Mouse (Mus musculus) frontal cortex, postnatal 25 days (tissue): Measurements from ENCODE around the gene Ipp.

Experiments used
- DNase-seq, 2 experiments: peaks; one replicate each; pipeline ENCODE4 v3.0.0; 2022; ENCODE audit warnings: low spot score in 2 of 2

The Ipp gene

DNA sequence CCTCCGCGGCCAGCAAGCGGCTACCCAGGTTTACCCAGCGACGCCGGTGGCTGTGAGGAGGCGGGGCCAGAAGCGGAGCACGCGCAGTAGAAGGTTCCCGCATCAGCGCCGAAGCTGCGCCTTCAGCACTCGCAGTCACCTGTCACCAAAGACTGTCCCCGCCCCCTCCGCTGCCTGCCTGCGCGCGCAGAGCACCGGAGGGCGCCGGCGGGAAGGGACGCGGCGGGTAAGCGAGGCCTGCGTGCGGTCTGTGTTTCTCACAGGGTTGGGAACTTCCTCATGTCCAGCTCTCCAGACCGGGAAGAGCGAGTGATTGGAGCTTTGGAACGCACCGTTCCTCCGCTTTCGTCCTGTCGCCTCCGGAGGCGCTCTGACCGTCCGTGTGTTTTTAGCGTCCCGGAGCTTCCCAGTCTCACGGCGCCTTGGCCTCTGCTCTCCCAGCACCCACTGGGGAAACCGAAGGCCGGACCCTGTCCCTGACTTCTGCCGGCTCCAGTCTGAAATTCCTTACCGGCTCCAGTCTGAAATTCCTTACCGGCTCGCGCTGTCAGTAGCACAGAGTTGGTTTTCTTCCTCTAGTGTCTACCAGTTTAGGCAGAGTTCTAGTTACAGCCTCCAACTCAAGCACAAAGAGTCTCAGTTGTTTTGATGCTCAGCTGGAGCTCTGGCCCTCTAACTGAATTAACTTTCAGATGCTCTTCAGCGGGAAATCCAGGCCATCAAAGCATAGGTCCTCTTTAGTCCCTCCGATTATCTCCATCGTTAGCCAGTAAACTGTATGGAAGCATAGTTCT is at the start of gene Ipp:
TSS of gene Ipp (plus strand) at position 125 of the 794 bp plus-strand sequence.
- peak; percentile 87 to 90 for DNase-seq

DNA sequence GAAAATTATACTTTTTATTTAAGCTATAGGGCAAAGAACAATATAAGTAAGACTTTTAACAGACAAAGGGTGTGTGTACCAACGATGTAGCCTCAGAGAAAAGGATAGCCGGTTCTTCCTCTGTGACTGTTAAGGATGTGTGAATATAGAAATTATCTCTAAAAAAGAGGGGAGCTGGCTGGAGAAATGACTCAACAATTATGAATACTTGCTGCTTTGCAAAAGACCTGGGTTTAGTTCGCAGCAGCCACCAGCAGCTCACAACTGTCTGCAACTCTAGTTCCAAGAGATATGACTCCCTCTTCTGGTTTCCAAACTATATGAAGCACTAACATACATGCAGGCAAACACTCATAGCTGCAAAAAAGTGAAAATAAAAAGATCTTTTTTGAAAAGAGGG is 45.4 kb upstream of the Ipp start:
- DNase-seq: no peak

DNA sequence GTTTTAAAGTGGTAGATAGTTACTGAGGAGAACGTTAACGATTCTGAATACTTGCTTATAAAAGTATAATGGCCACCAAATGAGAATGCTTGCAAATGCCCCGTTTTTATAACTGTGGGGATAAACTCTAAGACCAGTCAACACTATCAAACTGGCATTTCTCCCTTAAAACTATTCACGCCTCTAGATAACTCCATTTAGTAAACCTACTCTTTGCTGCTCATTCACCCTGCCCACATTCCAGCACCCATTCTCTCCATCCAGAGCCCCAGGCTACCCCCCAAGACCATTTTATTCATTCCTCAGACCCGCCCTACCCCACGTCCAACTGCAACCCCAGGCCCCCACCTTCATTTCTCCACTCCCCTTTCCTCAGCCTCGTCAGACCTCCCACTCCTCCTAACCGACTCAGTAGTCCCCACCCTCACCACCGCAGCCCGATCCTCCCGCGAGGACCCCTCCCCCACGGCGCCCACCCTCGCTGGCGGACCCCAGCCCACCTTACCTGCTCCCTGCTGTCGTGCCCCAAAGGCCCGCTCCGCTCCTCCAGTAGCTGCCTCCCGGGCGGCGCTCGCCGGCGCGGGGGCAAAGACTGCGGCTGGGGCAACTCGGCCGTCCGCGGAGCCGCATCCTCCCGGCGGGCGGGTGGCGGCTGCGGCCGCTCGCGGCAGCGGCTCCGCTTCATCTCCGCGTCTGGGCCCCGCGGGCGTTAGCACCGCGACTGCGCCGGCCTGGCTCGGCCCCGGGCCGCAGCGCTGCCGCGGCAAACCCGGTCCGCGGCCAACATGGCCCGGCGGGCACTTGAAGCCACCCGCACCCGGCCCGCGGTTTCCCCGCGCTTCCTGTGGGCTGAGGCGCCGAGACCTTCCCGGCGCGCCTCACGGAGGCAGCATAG is 43.9 kb upstream of the Ipp start:
- DNase-seq: peak in 1 of 2 experiments; percentile 21

DNA sequence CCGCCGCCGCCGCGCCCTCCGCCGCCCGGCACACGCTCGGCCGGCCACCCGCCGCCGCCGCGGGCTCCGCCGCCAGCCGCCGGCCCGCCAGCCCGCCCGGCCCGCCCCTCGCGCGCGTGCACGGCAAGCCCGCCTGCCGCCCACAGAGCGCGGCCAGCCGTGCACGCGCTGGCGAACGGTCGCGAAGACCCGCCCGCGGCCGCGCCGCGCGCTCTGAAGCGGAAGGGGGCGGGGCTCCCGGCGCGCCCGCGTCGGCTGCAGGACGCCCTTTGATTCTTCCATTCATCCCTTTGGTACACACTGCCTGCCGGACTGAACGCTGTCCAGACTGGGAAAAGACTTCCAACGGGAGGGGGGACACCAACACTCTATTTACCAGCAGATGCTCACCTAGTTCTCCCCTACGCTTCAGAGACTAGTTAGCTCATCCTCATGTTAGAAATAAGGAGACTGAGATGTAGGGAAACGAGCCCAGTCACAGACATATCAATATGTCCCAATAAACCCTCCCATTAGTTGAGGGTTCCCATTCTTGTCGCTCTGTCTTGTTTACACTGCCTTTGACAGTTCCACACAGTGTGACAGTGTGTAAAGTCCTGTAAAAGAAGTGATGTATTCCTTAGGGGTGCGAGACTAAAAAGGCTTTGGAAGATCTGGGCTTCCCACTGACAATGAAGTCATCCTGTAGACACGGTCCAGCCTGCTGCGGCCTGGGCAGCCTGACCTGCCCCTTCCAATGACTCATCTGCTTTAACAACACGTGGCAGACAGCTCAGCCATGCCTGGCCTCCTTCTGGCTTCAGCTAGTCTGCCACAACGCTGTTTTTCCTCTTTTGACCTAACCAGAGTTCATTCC is 43.0 kb upstream of the Ipp start, which contains the start of gene Mast2:
TSS of gene Mast2 (minus strand) at position 58 of the 856 bp plus-strand sequence.
- DNase-seq: peak; percentile 49 to 58

DNA sequence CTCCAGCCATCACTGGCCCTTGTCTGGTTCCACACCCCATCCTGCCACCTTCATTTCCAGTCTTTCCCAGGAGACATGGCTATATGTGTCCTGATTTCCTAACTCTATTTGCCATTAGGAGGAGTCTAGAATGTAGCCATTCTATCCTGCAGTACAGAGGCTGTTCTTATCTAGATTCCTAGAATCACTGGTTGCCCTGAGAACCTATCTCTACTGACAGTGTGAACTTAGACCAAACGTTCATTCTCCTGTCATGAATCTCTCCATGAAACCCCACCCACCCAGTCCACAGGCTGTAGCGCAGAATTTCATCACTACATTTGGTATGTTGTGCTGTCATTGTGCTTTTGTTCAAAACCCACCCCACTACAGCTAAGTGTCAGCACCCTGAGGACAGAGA is 26.0 kb upstream of the Ipp start:
- DNase-seq: no peak

DNA sequence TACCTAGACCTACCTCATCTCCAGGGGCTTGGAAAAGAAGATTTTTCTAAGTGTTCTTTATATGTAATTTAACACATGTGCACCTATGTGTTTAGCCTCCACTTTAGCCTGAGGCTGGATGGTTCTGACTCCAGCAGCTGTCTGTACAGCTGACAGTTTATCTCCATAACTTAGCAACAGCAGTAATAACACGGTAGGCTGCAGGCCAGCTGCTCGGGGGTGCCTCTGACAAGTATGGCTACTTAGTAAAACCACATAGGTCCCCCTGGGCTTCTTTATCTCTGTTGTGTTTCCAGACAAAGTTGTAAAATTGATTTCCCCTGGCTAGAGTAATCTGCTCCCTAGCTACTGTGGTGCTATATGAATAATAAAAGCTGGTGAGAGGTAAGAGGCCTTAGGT is 23.9 kb upstream of the Ipp start:
- DNase-seq: no peak

DNA sequence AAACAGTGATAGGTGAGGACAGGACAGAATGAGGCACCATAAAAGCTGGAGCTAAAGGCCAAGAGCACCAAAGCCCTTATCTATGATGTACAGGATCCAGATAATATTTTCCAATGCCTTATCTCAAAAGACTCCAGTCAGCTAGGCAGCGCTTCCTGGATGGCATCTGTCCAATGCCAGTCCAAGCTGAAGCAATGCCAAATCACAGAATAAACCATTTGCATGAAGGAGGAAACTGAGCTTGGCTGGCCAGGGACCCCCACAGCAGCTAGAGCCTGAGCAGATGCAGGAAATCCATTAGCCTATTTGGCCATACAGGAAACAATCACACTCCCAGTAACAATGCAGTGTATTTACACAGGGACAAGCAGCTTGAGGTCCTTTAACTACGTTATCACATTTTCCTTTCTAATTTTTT is 16.2 kb upstream of the Ipp start:
- DNase-seq: no peak

DNA sequence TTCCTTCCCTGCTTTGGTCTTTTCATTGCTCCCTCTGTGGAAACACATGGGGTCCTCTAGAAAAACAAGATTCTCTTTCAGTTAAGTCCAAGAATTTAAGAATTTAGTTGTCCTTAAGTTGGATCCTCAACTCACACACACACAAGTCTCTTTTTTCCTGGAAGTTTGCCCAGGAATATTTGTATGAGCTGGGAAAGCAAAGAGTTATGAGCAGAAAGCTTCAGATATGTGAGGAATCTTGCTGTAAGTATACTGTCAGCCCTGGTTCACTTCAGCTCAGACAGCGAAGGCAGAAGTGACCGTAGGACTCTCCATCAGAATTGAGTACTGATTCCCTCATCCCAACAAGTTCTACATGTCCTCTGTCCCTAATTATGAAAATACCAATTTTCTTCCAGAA is 15.5 kb upstream of the Ipp start:
- DNase-seq: no peak

DNA sequence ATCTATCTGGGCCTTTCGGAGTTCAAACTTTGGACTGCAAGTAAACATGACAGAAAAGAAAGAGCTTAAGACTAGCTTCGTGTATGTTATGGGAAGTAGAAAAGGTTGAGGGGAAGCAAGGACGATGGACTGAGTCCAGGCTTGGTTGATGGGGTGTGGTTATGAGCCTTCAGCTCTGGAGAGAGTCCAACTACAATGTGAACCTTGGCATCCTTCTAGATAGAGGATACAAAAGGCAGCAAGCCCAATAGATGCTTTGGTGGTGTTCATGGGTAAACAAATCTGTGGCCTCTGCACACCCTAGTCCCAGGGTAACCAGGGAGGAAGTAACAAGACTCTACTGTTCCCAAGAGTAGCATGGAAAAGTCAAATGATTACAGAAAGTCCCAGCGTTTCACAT is 14.9 kb upstream of the Ipp start:
- no peak for DNase-seq

DNA sequence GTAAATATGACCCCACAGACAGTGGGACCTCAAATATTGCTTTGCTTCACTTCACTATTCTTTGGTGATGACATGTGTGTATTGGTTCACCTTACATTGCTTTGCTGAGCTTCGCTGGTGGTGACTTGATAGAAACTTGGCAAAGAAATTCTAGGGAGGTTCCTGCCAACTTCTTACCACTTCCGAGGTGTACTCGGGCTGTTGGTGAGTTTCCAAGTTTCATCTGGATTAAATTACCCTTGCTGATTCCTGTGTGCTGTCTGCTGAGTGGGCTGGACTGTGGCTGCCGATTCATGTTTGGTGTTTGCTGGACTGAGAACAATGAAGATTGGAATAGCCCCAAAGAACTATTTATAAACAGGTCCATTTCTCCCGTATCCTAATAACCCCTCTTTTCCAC is 13.7 kb upstream of the Ipp start:
- no peak for DNase-seq

DNA sequence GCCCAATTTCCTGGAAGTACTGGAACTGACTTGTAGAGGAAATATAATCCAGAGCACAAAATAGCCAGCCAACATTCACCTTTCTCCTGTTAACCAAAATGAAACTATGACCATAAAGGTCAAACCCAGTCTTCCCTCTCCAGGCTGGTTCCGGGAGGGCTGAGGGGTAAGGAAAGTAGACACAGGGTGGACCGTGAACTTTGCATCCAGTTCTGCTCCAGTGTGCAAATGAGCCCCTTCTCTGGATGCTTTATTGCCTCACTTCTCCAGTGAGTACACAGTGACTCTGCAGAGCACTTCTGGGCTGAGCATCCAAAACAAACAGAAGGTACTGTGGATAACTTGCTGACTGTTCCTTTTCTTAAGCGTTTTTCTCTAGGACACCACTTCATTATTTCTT is 7.4 kb upstream of the Ipp start:
- DNase-seq: no peak

DNA sequence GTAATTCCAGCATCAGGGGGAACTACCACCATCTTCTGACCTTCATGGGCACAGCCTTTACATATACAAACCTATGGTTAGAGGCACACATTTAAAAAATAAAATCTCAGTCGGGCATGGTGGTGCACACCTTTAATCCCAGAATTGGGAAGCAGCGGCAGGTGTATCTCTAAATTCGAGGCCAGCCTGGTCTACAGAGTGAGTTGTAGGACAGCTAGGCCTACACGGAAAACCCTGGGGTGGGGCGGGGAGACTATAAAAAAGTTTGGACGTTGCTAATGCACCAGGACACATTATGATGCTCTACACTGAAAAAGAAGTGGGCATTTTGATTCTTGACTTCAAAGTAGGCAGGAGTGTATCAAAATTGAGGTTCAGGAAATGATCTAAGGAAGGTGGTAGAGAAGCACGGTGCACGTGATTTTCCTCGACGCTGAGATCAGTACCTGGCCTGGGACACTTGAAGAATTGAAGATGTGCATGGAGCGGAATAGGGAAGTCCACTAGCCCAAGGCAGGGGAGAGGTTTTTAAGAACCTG is 394 bp upstream of the Ipp start:
- DNase-seq: peak in 1 of 2 experiments; percentile 7

DNA sequence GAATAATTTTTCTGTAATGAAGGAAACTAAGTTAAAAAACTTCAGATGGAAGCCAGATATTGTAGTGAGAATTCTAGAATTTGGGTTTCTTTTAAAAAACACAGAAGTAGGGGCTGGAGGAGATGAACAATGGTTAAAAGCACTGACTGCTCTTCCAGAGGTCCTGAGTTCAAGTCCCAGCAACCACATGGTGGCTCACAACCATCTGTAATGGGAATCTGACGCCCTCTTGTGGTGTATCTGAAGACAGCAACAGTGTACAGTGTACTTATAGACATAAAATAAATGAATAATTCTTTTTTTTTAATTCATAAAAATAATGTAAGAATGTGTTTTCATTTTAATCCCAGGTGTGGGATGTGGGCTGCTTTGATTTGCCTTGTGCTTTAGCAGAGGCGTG is 23.8 kb downstream of the Ipp start:
- no peak for DNase-seq

DNA sequence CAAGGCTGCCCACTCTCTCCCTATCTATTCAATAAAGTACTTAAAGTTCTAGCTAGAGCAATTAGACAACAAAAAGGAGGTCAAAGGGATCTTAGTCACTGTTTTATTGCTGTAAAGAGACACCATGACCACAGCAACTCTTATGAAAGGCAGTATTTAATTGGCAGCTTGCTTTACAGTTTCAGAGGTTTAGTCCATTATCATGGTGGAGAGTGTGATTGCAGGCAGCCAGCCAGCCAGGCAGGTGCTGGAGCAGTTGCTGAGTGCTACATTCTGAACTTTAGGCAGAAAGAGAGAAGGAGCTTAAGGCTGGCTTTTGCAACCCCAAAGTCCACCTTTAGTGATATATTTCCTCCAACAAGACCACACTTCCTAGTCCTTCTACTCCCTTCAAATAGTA is 29.0 kb downstream of the Ipp start:
- DNase-seq: no peak

DNA sequence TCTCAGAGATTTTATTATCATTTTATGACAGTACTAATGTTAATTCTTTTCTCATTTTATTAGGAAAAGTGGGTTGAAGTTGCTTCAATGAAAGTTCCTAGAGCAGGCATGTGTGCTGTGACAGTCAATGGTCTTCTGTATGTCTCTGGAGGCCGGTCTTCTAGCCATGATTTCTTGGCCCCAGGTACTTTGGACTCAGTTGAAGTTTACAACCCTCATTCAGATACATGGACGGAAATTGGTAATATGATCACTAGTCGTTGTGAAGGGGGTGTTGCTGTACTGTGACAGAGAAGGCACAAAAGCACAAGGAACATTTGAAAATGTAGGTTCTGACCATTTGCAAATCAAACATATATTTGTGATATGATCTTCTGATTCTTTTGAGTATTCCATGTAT is 30.4 kb downstream of the Ipp start:
- no peak for DNase-seq

DNA sequence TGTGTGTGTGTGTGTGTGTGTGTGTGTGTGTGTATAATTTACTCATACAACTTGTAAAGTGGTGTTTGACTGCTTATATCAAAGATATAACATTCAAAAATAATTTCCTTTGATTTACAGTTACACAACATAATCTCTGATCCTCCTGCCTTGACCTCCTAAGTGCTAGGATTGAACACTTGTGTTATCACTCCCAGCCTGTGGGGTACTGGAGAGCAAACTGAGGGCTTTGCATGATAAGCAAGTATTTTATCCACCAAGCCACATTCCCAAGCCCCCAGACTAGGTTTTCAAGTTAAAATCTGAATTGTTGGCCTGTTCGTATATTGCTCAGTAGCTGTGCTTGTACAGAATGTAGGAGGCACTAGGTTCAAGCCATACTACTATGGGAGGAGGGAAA is 43.1 kb downstream of the Ipp start:
- DNase-seq: no peak

DNA sequence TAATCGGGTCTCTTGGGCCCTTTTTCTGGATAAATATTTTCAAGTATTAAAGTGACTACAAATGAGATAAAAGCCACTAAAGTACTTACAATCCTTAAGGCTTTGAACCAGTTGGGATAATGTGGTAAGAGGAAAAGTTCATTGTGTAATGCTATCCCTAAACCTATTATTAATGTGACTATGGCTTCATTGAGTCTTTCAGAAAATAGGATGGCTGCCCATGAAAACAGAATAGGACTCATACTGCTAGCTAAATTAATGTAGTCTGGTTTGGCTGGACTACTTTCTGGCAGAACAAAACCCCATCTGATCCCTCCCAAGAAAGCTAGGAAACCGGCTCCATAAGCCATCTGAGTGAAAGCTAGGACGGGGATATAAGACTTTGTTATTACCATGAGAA is 45.7 kb downstream of the Ipp start:
- DNase-seq: no peak

DNA sequence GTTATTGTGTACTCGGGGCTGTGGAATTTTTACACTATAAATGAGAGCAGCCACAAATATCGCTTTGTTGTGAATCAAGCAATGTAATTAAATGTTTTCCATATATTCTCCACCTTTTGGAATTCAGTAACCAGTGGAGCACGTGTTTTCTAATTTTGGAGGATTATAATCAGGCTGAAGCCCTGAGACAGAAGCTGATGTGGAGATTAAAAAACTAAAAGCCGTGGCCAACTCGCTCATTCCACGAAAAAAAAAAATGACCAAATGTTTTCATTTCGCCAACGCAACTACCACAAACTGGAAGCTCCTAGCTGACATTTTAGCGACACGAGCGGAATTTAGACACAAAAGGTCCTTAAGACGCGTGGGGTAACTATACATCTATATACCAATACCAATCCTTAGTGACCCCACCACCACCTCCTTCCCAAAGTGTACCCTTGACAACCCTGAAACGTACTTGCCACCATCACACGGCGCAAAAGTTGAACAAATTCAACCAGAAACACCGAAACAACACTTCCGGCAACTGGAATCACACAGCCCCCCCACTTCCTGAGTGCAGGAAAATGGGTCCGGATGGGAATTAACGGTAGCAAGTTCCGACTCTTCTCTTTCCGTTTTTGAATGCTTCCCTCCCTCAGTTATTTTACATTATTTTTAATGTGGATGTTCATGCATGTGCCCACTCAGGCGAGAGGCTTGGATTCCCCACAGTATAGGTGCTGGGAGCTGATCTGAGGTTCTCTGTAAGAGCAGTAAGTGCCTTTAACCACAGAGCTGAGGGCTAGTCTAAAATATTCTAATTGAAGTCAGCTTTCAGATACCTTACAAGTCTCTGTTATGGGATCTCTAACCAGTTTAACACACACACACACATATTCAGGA is 48.3 kb downstream of the Ipp start, which contains the start of gene Tmem69:
TSS of gene Tmem69 (minus strand) at position 524 of the 888 bp plus-strand sequence.
- DNase-seq: peak; percentile 64 to 69

DNA sequence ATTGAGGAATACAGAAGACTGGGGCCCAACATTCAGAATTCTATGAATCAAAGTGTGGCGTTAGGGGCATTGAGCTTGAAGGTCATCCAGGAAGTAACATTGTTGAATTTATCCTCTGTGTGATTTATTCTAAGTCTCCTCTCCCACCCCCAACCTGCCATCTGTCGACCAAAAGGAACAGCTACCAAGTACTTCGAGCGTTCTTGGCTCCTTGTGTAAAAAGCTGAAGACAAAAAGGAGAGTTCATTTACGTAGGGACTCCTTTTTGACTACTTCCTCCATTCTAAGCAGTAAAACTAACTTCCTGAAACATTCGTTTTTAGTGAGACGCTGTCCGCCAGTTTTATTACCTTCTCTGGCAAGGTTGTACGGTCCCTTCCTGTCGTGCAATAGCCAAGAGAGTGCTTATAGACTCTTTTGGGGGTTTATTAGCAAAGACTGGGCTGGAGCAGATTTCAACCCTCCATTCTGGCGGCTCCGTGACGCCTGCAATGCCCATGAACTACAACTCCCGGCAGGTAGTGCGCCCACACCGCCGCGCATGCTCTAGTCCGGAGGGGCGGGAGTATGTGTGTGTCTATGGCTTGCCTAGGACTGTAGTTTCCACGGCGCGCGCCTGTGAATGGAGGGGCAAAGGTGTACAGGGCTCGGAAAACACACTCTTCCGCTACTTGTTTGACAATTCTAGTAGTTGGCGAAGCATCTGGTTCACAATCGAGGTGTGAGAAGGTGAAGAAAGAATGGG is 49.4 kb downstream of the Ipp start:
- peak; percentile 87 to 88 for DNase-seq
